Mouse (Mus musculus) heart, embryonic 12.5 days (tissue): ENCODE measurements around the gene Runx1. TPM values are rescaled to one million over a fixed set of nuclear protein-coding genes. Genes with fewer than 3 reads are reported as not detected.

Source experiments
- ATAC-seq: fragments of 200-750 bp; cut with Nextera tagmentation; 2 replicates; pipeline ENCODE4 v1.8.0; 2017; ENCODE audit warnings: moderate TSS enrichment, moderate library complexity; ENCODE audit not compliant: insufficient number of reproducible peaks, low FRiP score
- H3K27ac ChIP-seq: fragments of 300-500 bp; sonication (generic); 2 replicates; pipeline ENCODE4 v1.5.1; 2016; ENCODE audit warnings: mild to moderate bottlenecking, moderate library complexity; ENCODE audit not compliant: poor library complexity, severe bottlenecking
- H3K27me3 ChIP-seq: fragments of 300-500 bp; sonication (generic); replicated peaks from 2 replicates; pipeline ENCODE4 v1.6.1; 2016; ENCODE audit warnings: mild to moderate bottlenecking, moderate library complexity
- H3K36me3 ChIP-seq: fragments of 300-500 bp; sonication (generic); 2 replicates; pipeline ENCODE4 v1.6.1; 2016; ENCODE audit warnings: mild to moderate bottlenecking, moderate library complexity
- H3K4me1 ChIP-seq: fragments of 300-500 bp; sonication (generic); replicated peaks from 2 replicates; pipeline ENCODE4 v1.6.1; 2016; ENCODE audit warnings: mild to moderate bottlenecking
- H3K4me2 ChIP-seq: fragments of 300-500 bp; sonication (generic); 2 replicates; pipeline ENCODE4 v1.6.1; 2016; ENCODE audit warnings: mild to moderate bottlenecking, moderate library complexity
- H3K4me3 ChIP-seq: fragments of 300-500 bp; sonication (generic); 2 replicates; pipeline ENCODE4 v1.5.1; 2016; ENCODE audit warnings: mild to moderate bottlenecking
- H3K9ac ChIP-seq: fragments of 300-500 bp; sonication (generic); 2 replicates; pipeline ENCODE4 v1.6.1; 2016; ENCODE audit warnings: mild to moderate bottlenecking, moderate library complexity
- H3K9me3 ChIP-seq: fragments of 300-500 bp; sonication (generic); replicated peaks from 2 replicates; pipeline ENCODE4 v1.6.1; 2016; ENCODE audit warnings: mild to moderate bottlenecking, moderate library complexity
- WGBS: fragments of 180-500 bp; shearing (Covaris S2); methylation state at CpG from one replicate; pipeline ENCODE4 v1.1.7; 2016; 5-methylcytosine and 5-hydroxymethylcytosine counted together
- polyA plus RNA-seq: library from polyadenylated mRNA; unstranded; fragments of >200 nt; fragmentation: Nextera tagmentation; extraction: Ambion mirVana; gene quantifications from 2 replicates; pipeline ENCODE4 v1.2.1, GENCODE M21; 2016

Gene Runx1
- polyA plus RNA-seq, 1 experiment from 2014 or later, result 1.5 TPM

DNA sequence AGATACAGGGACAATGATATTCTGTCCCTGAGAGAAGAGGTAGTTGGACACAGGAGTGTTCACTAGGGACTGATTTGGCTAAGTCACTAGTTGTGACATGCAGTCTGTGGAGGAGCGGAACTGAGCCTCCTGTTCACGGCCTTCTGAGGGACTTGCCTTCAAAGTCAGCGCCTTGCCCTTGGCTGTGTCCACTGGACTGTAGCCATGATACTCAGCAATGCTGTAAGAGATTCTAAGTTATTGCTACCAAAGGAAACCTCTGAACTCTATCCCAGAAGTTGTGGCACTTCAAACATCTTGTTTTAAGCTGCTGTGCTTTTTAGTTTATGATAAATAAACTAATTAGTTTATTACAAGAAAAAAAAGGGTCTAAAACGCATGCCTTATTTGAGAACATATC is 238.1 kb downstream of the Runx1 start:
- WGBS, result 81% methylated on average over 4 of the region's 4 CpGs
- no peaks in the 10 kb centered on the region for H3K36me3 ChIP-seq
- no peak overlapping the region for H3K9ac ChIP-seq
- ATAC-seq, result no peak
- no peak overlapping the region for H3K4me3 ChIP-seq
- H3K4me1 ChIP-seq, result no peaks in the 10 kb centered on the region
- H3K9me3 ChIP-seq, result no peaks in the 10 kb centered on the region; the same call in 1 of the 2 replicates
- H3K27me3 ChIP-seq, result no peaks in the 10 kb centered on the region
- no peak overlapping the region for H3K4me2 ChIP-seq
- H3K27ac ChIP-seq, result no peak overlapping the region

DNA sequence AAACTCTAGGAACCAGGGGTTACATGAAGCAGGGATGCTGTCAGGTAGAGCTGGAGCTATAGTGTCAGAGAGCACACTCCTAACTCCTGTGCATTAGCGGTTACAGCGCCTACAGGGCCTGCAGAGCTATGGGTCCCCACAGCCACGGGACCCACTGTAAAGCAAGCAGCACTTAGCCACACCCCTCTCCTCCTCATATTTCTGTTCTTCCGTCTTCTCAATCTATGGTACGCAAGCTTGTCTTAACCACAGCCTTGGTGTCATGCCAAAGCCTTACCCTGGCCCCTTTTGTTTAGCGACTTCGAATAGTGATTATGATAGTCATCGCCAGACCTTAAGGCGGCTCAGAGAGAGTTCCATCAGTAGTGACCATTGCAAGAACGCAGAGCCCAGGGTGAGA is 244.2 kb downstream of the Runx1 start:
- Histone ChIP-seq H3K4me2 (no peak overlapping the region), H3K4me3 (no peak overlapping the region), H3K4me1 (0 out of 2 replicates have a peak, but pooled peaks cover 4% of the 10 kb centered on the region), H3K36me3 (no peaks in the 10 kb centered on the region), H3K27ac (no peak overlapping the region), H3K9ac (no peak overlapping the region), H3K9me3 (peaks cover 7% of the 10 kb centered on the region), H3K27me3 (peaks cover 8% of the 10 kb centered on the region; the same call in 1 of the 2 replicates)
- ATAC-seq, result no peak
- WGBS, result 74% methylated on average over 10 of the region's 10 CpGs

DNA sequence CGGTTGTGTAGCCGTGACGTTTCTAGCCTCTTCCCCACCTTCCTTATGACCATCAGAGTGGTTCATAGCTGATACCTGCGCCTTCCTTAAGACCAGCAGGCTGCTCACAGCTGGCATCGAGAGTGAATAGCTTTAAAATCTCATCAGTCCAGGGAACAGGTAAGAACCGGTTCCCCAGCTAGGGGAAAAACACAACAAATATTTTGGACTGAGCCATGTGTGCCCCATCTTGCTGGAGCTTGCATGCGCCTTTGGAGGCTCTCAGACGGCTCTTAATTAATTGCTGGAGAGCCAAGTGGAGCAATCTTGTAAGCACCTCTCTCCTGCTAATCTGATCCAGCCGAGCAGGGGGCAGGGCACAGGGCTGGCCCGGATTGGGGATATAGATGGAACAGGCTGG is 245.0 kb downstream of the Runx1 start:
- Histone ChIP-seq H3K9me3 (peaks cover 7% of the 10 kb centered on the region), H3K36me3 (no peaks in the 10 kb centered on the region), H3K4me2 (no peak overlapping the region), H3K27me3 (peaks cover 8% of the 10 kb centered on the region; the same call in 1 of the 2 replicates), H3K4me1 (0 out of 2 replicates have a peak, but pooled peaks cover 4% of the 10 kb centered on the region), H3K9ac (no peak overlapping the region), H3K4me3 (no peak overlapping the region), H3K27ac (no peak overlapping the region)
- WGBS, result 73% methylated on average over 10 of the region's 10 CpGs
- no peak for ATAC-seq

GRCm38 (mm10) chr16:92578915-92579653 is 246.9 kb downstream of the Runx1 start:
- no peak for ATAC-seq
- no peak overlapping the region for H3K4me2 ChIP-seq
- peaks cover 8% of the 10 kb centered on the region; the same call in 1 of the 2 replicates for H3K27me3 ChIP-seq
- H3K27ac ChIP-seq, result no peak overlapping the region
- no peaks in the 10 kb centered on the region for H3K36me3 ChIP-seq
- H3K4me1 ChIP-seq, result 0 out of 2 replicates have a peak, but pooled peaks cover 4% of the 10 kb centered on the region
- peaks cover 7% of the 10 kb centered on the region for H3K9me3 ChIP-seq
- no peak overlapping the region for H3K4me3 ChIP-seq
- H3K9ac ChIP-seq, result no peak overlapping the region
- WGBS, result 63% methylated on average over 7 of the region's 7 CpGs

DNA sequence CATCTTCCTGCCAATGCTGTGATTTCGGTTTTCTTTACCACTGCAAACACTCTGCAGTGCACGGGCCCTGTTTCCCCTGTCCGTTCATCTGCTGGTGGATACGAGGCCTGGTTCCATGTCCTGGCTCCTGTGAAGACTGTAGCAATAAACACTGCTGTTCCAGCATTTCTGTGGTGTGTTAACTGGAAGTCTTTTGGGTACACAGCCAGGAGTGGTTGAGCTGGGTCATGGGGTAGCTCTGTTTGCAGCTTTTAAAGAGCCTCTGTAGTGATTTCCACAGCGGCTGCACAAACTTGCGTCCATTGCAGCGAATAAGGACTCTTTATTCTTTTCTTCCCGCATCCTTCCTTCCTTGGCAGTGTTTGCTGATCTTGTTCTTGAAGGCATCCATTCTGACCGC is 248.6 kb downstream of the Runx1 start:
- no peaks in the 10 kb centered on the region for H3K36me3 ChIP-seq
- H3K27ac ChIP-seq, result no peak overlapping the region
- H3K4me2 ChIP-seq, result no peak overlapping the region
- peaks cover 7% of the 10 kb centered on the region for H3K9me3 ChIP-seq
- H3K4me3 ChIP-seq, result no peak overlapping the region
- 80% methylated on average over 9 of the region's 9 CpGs for WGBS
- no peak overlapping the region for H3K9ac ChIP-seq
- no peak for ATAC-seq
- 0 out of 2 replicates have a peak, but pooled peaks cover 4% of the 10 kb centered on the region for H3K4me1 ChIP-seq
- peaks cover 8% of the 10 kb centered on the region; the same call in 1 of the 2 replicates for H3K27me3 ChIP-seq

DNA sequence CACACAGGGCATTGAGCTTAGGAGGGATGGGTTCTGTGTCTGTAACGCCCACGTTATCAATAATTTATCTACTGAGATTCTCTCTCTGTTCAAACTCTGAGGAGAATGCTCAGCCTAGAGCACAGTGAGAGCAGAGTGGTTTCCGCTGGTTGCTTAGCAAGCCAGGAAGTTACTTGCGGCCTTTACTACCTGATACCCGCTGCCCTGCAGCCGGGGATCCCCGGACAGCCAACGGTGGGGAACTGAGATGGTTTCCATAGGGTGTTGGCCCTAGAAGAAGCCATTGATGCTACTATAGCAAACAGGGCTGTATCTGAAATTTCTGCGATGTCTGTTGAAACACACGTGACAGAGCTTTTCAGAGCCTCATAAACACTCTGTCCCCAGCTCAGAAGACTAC is 250.2 kb downstream of the Runx1 start:
- no peak overlapping the region for H3K27ac ChIP-seq
- 0 out of 2 replicates have a peak, but pooled peaks cover 4% of the 10 kb centered on the region for H3K4me1 ChIP-seq
- WGBS, result 68% methylated on average over 10 of the region's 10 CpGs
- no peaks in the 10 kb centered on the region for H3K36me3 ChIP-seq
- no peak overlapping the region for H3K4me2 ChIP-seq
- H3K9ac ChIP-seq, result no peak overlapping the region
- H3K4me3 ChIP-seq, result no peak overlapping the region
- H3K9me3 ChIP-seq, result peaks cover 13% of the 10 kb centered on the region
- no peak for ATAC-seq
- H3K27me3 ChIP-seq, result no peaks in the 10 kb centered on the region

- Histone ChIP-seq H3K4me2 (no peak overlapping the region), H3K9me3 (0 out of 2 replicates have a peak, but pooled peaks cover 6% of the 10 kb centered on the region), H3K27me3 (peaks cover 2% of the 10 kb centered on the region; the same call in 1 of the 2 replicates), H3K36me3 (no peaks in the 10 kb centered on the region), H3K27ac (no peak overlapping the region), H3K4me3 (no peak overlapping the region), H3K4me1 (no peaks in the 10 kb centered on the region), H3K9ac (no peak overlapping the region)
- WGBS, result 47% methylated on average over 4 of the region's 4 CpGs
- no peak for ATAC-seq
These were observed 252.8 kb downstream of the Runx1 start for GRCm38 (mm10) chr16:92573193-92573592.

GRCm38 (mm10) chr16:92571246-92571645 is 254.7 kb downstream of the Runx1 start:
- ATAC-seq, result no peak
- 87% methylated on average over 11 of the region's 11 CpGs for WGBS
- H3K4me1 ChIP-seq, result no peaks in the 10 kb centered on the region

DNA sequence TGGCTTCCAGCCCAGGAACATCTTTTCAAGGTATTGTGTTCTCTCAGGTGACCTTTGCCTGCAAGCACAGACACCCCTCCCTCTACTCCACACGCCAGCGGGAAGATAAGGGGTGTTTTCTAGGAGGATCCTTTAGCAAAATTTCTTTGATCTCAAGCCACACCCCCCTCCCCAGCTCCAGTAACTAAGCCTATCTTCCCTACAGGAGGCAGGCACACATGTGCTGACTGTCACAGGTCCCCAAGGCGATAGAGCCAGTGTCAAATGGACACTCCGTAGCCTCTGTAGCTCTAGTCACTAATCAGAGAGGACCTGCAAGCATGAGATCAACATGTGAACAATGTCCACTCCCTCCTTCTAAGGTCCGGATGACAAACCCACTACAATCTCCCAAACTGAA is 259.8 kb downstream of the Runx1 start:
- Histone ChIP-seq H3K36me3 (no peaks in the 10 kb centered on the region), H3K4me1 (no peaks in the 10 kb centered on the region), H3K27ac (no peak overlapping the region), H3K4me2 (no peak overlapping the region), H3K4me3 (no peak overlapping the region), H3K9ac (no peak overlapping the region), H3K27me3 (peaks cover 55% of the 10 kb centered on the region), H3K9me3 (0 out of 2 replicates have a peak, but pooled peaks cover 1% of the 10 kb centered on the region)
- no peak for ATAC-seq
- WGBS, result 10% methylated on average over 5 of the region's 5 CpGs

More at GRCm38 (mm10) chr16:92571246-92571645, 254.7 kb downstream of the Runx1 start:
- Histone ChIP-seq H3K4me3 (no peak overlapping the region), H3K4me2 (no peak overlapping the region), H3K36me3 (no peaks in the 10 kb centered on the region), H3K9ac (no peak overlapping the region), H3K27me3 (peaks cover 19% of the 10 kb centered on the region), H3K27ac (no peak overlapping the region), H3K9me3 (0 out of 2 replicates have a peak, but pooled peaks cover 6% of the 10 kb centered on the region)

GRCm38 (mm10) chr16:92565708-92566107 is 260.2 kb downstream of the Runx1 start:
- H3K27me3 ChIP-seq, result peaks cover 58% of the 10 kb centered on the region
- under 1% methylated on average over 6 of the region's 6 CpGs for WGBS
- no peaks in the 10 kb centered on the region for H3K36me3 ChIP-seq
- H3K9ac ChIP-seq, result no peak overlapping the region
- ATAC-seq, result no peak
- no peak overlapping the region for H3K4me3 ChIP-seq
- H3K4me2 ChIP-seq, result no peak overlapping the region
- no peak overlapping the region for H3K27ac ChIP-seq
- H3K9me3 ChIP-seq, result no peaks in the 10 kb centered on the region
- H3K4me1 ChIP-seq, result no peaks in the 10 kb centered on the region

DNA sequence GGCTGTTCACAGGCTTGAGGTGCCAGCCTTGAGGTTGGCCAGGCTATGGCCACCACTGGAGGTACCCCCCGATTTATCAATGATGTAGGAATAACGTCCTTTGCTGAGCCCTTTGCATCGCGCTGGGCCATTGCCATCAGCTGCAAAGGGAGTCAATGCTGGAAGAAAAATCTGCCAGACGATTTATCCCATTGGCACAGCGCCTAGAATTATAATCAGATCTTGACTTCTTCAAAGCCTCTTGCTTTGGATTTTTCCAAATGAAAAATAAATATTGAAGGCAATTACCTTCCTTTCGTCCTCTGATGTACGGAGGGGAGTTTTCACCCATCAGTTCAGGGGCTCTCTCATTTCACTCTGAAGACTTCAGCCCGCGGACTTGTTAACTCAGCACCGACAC is 260.7 kb downstream of the Runx1 start:
- 65% methylated on average over 11 of the region's 11 CpGs for WGBS
- no peak overlapping the region for H3K9ac ChIP-seq
- no peaks in the 10 kb centered on the region for H3K4me1 ChIP-seq
- no peak for ATAC-seq
- no peaks in the 10 kb centered on the region for H3K9me3 ChIP-seq
- peaks cover 62% of the 10 kb centered on the region for H3K27me3 ChIP-seq
- H3K4me2 ChIP-seq, result no peak overlapping the region
- no peaks in the 10 kb centered on the region for H3K36me3 ChIP-seq
- H3K4me3 ChIP-seq, result no peak overlapping the region
- no peak overlapping the region for H3K27ac ChIP-seq
